Mouse (Mus musculus): Measurements from ENCODE around the gene Itpa. TPM values are rescaled to one million over a fixed set of nuclear protein-coding genes. Genes with fewer than 3 reads are reported as not detected.
"Not testable (repeated sequence)": the region's sequence is repeated elsewhere in the genome, so short reads cannot be mapped to it uniquely, and the experiment has no call there.

Itpa gene
- polyA plus RNA-seq, 1 experiment from 2014 or later, result 124 TPM

DNA sequence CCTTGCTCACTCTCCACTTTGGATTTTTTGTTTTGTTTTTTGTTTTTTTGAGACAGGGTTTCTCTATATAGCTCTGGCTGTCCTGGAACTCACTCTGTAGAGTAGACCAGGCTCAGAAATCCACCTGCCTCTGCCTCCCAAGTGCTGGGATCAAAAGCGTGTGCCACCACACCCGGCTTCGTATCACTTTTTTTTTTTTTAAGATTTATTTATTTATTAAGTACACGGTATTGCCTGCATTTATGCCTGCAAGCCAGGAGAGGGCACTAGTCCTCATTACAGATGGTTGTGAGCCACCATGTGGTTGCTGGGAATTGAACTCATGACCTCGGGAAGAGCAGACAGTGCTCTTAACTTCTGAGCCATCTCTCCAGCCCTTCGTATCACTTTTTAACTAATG lies 18.4 kb upstream of the Itpa start:
- H3K4me2 ChIP-seq (ENCODE audit: low read length); H3K27ac ChIP-seq (ENCODE audit: low read length); H3K9me3 ChIP-seq (ENCODE audit: control insufficient read depth, low read length); H3K36me3 ChIP-seq (ENCODE audit: control insufficient read depth, insufficient read depth); H3K9ac ChIP-seq (replicated peaks; ENCODE audit: low read depth, low read length); H3K4me3 ChIP-seq (replicated peaks; ENCODE audit: low read length); H3K4me1 ChIP-seq (replicated peaks; ENCODE audit: control insufficient read depth, insufficient read depth, low read length); ATAC-seq; H3K27me3 ChIP-seq (replicated peaks; ENCODE audit: control insufficient read depth, insufficient read depth, low read length): not testable (repeated sequence)
- WGBS, result 82% methylated on average over 6 of the region's 6 CpGs

DNA sequence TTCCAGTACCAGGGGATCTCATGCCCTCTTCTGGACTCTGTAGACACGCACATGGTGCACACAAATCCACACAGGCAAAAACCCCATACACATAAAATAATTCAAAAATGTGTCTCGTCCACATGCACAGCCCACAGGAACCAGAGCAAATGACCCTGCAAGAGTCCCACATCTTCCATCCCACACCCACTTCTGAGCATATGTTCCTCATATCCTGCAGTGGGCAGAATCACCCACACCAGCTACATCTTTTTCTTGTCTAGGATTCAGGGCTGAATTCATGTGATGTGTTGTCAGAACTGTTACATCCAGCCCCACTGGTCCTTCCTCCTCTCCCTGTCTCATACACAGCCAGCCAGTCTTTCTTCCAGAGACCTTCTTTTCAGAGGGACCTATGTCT lies 14.1 kb upstream of the Itpa start:
- peaks cover 22% of the 10 kb centered on the region for H3K36me3 ChIP-seq (ENCODE audit: control insufficient read depth, insufficient read depth)
- no peak for ATAC-seq
- H3K9ac ChIP-seq (replicated peaks; ENCODE audit: low read depth, low read length), result no peak overlapping the region
- WGBS, result 98% methylated on average over 2 of the region's 2 CpGs
- no peaks in the 10 kb centered on the region for H3K9me3 ChIP-seq (ENCODE audit: control insufficient read depth, low read length)
- H3K4me2 ChIP-seq (ENCODE audit: low read length), result no peak overlapping the region
- H3K4me3 ChIP-seq (replicated peaks; ENCODE audit: low read length), result no peak overlapping the region
- no peaks in the 10 kb centered on the region for H3K4me1 ChIP-seq (replicated peaks; ENCODE audit: control insufficient read depth, insufficient read depth, low read length)
- H3K27me3 ChIP-seq (replicated peaks; ENCODE audit: control insufficient read depth, insufficient read depth, low read length), result no peaks in the 10 kb centered on the region
- no peak overlapping the region for H3K27ac ChIP-seq (ENCODE audit: low read length)

DNA sequence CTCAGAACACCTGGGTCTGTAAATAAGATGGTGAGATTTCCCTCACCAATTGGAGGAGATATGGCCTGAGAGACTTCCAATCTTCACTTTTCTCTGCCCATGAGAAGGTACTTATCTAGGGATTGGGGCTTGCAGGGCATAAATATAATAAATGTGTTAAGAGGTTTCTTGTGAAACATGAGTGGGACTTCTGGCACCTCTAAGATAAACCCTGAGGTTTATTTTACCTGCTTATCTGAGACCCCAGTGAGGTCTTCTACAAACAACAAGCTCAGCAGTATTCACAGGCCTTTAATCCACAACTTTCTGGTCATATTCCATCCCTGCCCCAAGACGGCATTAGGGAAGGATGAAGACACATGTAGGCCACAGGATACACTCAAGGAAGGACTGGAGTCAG lies 13.7 kb upstream of the Itpa start:
- H3K27me3 ChIP-seq (replicated peaks; ENCODE audit: control insufficient read depth, insufficient read depth, low read length), result no peaks in the 10 kb centered on the region
- H3K9ac ChIP-seq (replicated peaks; ENCODE audit: low read depth, low read length), result no peak overlapping the region
- no peak overlapping the region for H3K4me3 ChIP-seq (replicated peaks; ENCODE audit: low read length)
- ATAC-seq, result no peak
- no peaks in the 10 kb centered on the region for H3K4me1 ChIP-seq (replicated peaks; ENCODE audit: control insufficient read depth, insufficient read depth, low read length)
- no peak overlapping the region for H3K4me2 ChIP-seq (ENCODE audit: low read length)
- peaks cover 25% of the 10 kb centered on the region for H3K36me3 ChIP-seq (ENCODE audit: control insufficient read depth, insufficient read depth)
- H3K27ac ChIP-seq (ENCODE audit: low read length), result no peak overlapping the region
- H3K9me3 ChIP-seq (ENCODE audit: control insufficient read depth, low read length), result no peaks in the 10 kb centered on the region
- WGBS, result 100% methylated on average over 1 of the region's 1 CpGs

DNA sequence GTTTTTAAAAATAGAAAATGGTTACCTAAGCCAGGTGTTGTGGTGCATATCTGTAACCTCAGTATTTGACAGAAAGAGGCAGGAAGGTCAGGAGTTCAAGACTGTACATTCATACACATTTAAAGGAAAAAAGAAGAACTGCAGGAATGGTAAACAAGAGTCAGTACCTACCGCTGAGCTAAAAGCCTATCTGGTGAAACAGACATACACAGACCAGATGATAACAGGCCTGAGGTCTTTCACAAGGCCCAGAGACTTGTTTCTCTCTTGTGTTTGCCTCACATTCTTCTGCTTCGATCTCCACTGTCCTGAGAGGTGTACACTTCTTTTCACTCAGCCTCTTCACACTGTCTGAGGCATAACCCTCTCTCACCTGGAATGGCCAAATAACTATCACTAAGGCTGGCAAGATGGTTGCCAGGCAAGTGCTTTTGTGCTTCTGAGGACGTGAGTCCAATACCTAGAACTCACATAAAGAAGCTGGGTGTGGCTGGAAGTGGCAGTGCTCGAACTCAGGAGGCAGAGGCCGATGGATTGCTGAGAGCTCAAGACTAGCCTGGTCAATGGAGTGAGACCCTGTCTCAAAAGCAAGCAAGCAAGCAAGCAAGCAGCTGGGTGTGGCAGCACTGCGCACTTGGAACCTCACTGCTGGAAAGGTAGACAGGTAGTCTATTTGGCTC lies 11.6 kb upstream of the Itpa start:
- no peaks in the 10 kb centered on the region for H3K9me3 ChIP-seq (ENCODE audit: control insufficient read depth, low read length)
- H3K27me3 ChIP-seq (replicated peaks; ENCODE audit: control insufficient read depth, insufficient read depth, low read length), result no peaks in the 10 kb centered on the region
- no peak overlapping the region for H3K4me2 ChIP-seq (ENCODE audit: low read length)
- H3K9ac ChIP-seq (replicated peaks; ENCODE audit: low read depth, low read length), result no peak overlapping the region
- peaks cover 28% of the 10 kb centered on the region for H3K36me3 ChIP-seq (ENCODE audit: control insufficient read depth, insufficient read depth)
- no peak for ATAC-seq
- H3K4me3 ChIP-seq (replicated peaks; ENCODE audit: low read length), result no peak overlapping the region
- WGBS, result 92% methylated on average over 6 of the region's 6 CpGs
- H3K27ac ChIP-seq (ENCODE audit: low read length), result no peak overlapping the region
- H3K4me1 ChIP-seq (replicated peaks; ENCODE audit: control insufficient read depth, insufficient read depth, low read length), result no peaks in the 10 kb centered on the region

DNA sequence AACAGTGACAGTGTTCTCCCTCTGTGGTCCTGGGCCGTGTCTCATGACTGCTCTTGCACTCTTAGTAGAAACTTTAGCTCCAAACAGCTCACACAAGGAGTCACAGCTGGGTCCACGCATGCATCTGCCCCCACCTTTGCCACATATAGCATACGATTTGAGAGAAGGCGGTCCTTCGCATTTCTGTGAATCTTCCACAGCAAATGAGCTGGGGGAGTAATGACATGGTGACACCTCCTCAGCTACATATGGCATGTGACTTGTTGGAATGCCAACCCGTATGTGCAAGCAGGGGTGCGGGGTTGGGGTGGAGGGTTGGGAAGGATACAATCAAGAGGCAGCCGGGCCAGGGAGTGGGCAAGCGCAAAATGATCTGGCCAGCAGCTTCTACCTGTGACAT lies 10.9 kb upstream of the Itpa start:
- Histone ChIP-seq H3K9ac (replicated peaks; ENCODE audit: low read depth, low read length) (no peak overlapping the region), H3K4me3 (replicated peaks; ENCODE audit: low read length) (no peak overlapping the region), H3K27ac (ENCODE audit: low read length) (no peak overlapping the region), H3K36me3 (ENCODE audit: control insufficient read depth, insufficient read depth) (peaks cover 28% of the 10 kb centered on the region), H3K4me1 (replicated peaks; ENCODE audit: control insufficient read depth, insufficient read depth, low read length) (no peaks in the 10 kb centered on the region), H3K9me3 (ENCODE audit: control insufficient read depth, low read length) (no peaks in the 10 kb centered on the region), H3K4me2 (ENCODE audit: low read length) (no peak overlapping the region), H3K27me3 (replicated peaks; ENCODE audit: control insufficient read depth, insufficient read depth, low read length) (no peaks in the 10 kb centered on the region)
- ATAC-seq, result no peak
- 93% methylated on average over 9 of the region's 9 CpGs for WGBS

DNA sequence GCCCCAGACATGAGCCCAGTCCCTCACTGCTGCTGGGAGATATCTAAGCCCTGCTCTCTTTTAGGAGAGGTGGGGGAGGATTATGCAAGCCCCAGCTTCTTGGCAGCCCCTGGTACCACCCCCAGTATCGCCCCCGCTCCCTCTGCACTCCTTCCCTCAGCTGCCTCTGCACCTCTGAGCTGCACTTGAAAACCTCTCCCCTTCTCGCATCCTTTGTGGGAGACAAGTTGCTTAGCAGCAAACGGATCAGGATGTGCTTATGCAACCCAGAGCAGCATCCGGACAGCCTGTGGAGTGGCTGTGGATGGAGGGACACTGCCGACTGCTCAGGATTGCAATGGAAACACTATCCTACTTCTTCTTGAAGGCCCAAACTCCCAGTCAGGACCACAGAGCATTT lies 9.9 kb upstream of the Itpa start:
- no peak for ATAC-seq
- H3K9me3 ChIP-seq (ENCODE audit: control insufficient read depth, low read length), result no peaks in the 10 kb centered on the region
- no peak overlapping the region for H3K9ac ChIP-seq (replicated peaks; ENCODE audit: low read depth, low read length)
- peaks cover 26% of the 10 kb centered on the region for H3K36me3 ChIP-seq (ENCODE audit: control insufficient read depth, insufficient read depth)
- H3K4me3 ChIP-seq (replicated peaks; ENCODE audit: low read length), result no peak overlapping the region
- no peaks in the 10 kb centered on the region for H3K27me3 ChIP-seq (replicated peaks; ENCODE audit: control insufficient read depth, insufficient read depth, low read length)
- 91% methylated on average over 6 of the region's 6 CpGs for WGBS
- no peak overlapping the region for H3K4me2 ChIP-seq (ENCODE audit: low read length)
- H3K27ac ChIP-seq (ENCODE audit: low read length), result no peak overlapping the region
- peaks cover 2% of the 10 kb centered on the region for H3K4me1 ChIP-seq (replicated peaks; ENCODE audit: control insufficient read depth, insufficient read depth, low read length)

DNA sequence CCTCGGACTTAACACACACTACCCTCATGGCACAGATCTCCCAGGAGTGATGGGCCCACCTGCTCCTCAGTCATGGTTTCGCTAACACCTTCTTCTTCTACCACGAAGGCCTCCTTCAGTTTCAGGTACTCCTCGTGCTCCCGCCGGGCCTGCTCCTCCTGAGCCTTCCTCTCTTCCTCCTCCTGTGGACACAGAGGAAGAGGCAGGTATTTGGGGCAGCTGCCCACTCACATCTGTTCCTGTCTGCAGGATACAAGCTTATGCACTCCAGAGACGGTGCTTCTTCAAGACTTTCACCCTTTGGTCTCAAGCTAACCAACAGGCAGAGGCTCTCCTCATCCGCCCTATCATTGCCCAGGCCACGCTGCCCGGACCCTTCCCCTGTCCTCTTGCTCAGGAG lies 8.9 kb upstream of the Itpa start:
- peaks cover 23% of the 10 kb centered on the region for H3K36me3 ChIP-seq (ENCODE audit: control insufficient read depth, insufficient read depth)
- no peak for ATAC-seq
- no peaks in the 10 kb centered on the region for H3K9me3 ChIP-seq (ENCODE audit: control insufficient read depth, low read length)
- peaks cover 12% of the 10 kb centered on the region for H3K4me1 ChIP-seq (replicated peaks; ENCODE audit: control insufficient read depth, insufficient read depth, low read length)
- 95% methylated on average over 10 of the region's 10 CpGs for WGBS
- H3K4me3 ChIP-seq (replicated peaks; ENCODE audit: low read length), result no peak overlapping the region
- no peak overlapping the region for H3K4me2 ChIP-seq (ENCODE audit: low read length)
- no peaks in the 10 kb centered on the region for H3K27me3 ChIP-seq (replicated peaks; ENCODE audit: control insufficient read depth, insufficient read depth, low read length)
- no peak overlapping the region for H3K27ac ChIP-seq (ENCODE audit: low read length)
- no peak overlapping the region for H3K9ac ChIP-seq (replicated peaks; ENCODE audit: low read depth, low read length)

DNA sequence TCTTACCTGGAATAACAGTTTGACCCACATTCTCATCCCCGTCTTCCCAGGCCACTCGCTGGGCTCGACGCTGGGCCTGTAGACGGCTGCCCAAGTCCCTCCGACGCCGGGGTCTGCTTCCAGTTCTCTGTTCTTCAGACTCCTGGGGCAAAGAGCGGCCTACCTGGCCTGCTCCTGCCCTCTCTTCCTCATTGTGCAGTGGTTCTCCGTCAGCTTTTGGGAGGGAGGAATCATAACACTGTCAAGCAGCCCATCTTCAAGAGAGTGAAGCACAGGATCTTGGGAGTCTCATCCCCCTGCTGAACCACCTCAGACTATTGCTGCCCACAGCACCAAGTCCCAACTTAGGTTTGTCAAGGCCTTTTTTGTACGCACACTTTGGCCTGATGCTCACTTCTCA lies 4.1 kb upstream of the Itpa start:
- Histone ChIP-seq H3K4me3 (replicated peaks; ENCODE audit: low read length) (peak overlapping the region; percentile 75), H3K9ac (replicated peaks; ENCODE audit: low read depth, low read length) (peak overlapping the region; percentile 86), H3K9me3 (ENCODE audit: control insufficient read depth, low read length) (no peaks in the 10 kb centered on the region), H3K27ac (ENCODE audit: low read length) (no peak overlapping the region), H3K27me3 (replicated peaks; ENCODE audit: control insufficient read depth, insufficient read depth, low read length) (no peaks in the 10 kb centered on the region), H3K4me2 (ENCODE audit: low read length) (peak overlapping the region; percentile 87), H3K4me1 (replicated peaks; ENCODE audit: control insufficient read depth, insufficient read depth, low read length) (peaks cover 25% of the 10 kb centered on the region), H3K36me3 (ENCODE audit: control insufficient read depth, insufficient read depth) (peaks cover 6% of the 10 kb centered on the region; the same call in 1 of the 2 replicates)
- no peak for ATAC-seq
- WGBS, result 86% methylated on average over 11 of the region's 11 CpGs

DNA sequence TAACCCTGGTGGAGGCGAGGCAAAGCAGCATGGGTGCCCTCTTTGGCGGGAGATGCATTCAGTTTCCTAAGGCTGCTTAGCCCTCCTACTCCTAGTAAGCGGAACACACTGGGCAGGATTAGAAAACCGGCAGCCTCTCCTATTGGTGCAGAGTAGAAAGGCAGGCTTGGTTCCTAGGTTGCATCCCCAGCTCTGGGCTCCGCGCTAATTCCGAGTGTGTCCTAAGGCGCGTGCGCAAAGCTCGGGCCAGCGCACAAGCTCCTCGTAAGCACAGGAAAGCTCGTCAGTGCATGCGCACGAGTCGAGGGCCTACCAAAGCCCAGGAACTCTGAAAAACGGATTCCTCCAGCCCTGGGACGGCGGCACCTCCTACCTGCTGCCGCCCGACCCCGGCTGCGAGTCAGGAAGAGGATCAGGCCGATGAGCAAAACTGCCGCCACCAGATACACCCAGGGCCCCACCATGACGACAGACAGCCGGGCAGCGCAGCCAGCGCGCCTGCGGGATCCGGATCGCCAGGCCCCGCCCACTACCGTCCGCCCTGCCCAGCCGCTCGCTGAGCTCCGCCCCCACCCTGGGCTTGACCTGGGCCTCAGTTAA lies 3.2 kb upstream of the Itpa start, which contains the start of gene Ddrgk1:
Gene Ddrgk1, minus strand, starts transcription at position 558 of the 600 bp plus-strand sequence.
- Histone ChIP-seq H3K27ac (ENCODE audit: low read length) (peak within 1 kb of the TSS; percentile 99), H3K9me3 (ENCODE audit: control insufficient read depth, low read length) (no peaks in the 10 kb centered on the region), H3K4me3 (replicated peaks; ENCODE audit: low read length) (peak within 1 kb of the TSS; percentile 75), H3K9ac (replicated peaks; ENCODE audit: low read depth, low read length) (peak within 1 kb of the TSS; percentile 86), H3K36me3 (ENCODE audit: control insufficient read depth, insufficient read depth) (peaks cover under 1% of the 10 kb centered on the region; the same call in 1 of the 2 replicates), H3K4me2 (ENCODE audit: low read length) (peak within 1 kb of the TSS; percentile 87), H3K4me1 (replicated peaks; ENCODE audit: control insufficient read depth, insufficient read depth, low read length) (peaks cover 30% of the 10 kb centered on the region), H3K27me3 (replicated peaks; ENCODE audit: control insufficient read depth, insufficient read depth, low read length) (no peaks in the 10 kb centered on the region)
- ATAC-seq, result peak; percentile 97
- WGBS, result under 1% methylated on average over 39 of the region's 40 CpGs
